Mouse (Mus musculus): ENCODE measurements at regions not wholly inside any gene's neighbourhood (a gene's known extent, or its start where the extent isn't known, plus 50 kb on each side); places are given as distances from the start of the nearest gene placed in this dataset.

- no peak for DNase-seq (ENCODE audit: low read depth)
Measured at GRCm38 (mm10) chr6:109370286-109370685, 541.8 kb downstream of the Edem1 start.

GRCm38 (mm10) chr6:109371931-109372330 is 543.5 kb downstream of the Edem1 start:
- DNase-seq (ENCODE audit: low read depth) = no peak

GRCm38 (mm10) chr6:109387212-109387611 is 558.8 kb downstream of the Edem1 start:
- no peak for DNase-seq (ENCODE audit: low read depth)

- DNase-seq (ENCODE audit: low read depth) = no peak
Measured at GRCm38 (mm10) chr6:109389781-109390180, 561.3 kb downstream of the Edem1 start.

- DNase-seq (ENCODE audit: low read depth) = peak; percentile 0
Measured at GRCm38 (mm10) chr6:109398690-109399089, 570.2 kb downstream of the Edem1 start.

- DNase-seq (ENCODE audit: low read depth) = no peak
Measured at GRCm38 (mm10) chr6:109419505-109420239, 591.2 kb downstream of the Edem1 start.

GRCm38 (mm10) chr6:109433596-109433995 is 605.2 kb downstream of the Edem1 start:
- DNase-seq (ENCODE audit: low read depth) = no peak
